Mouse (Mus musculus) right cerebral cortex, postnatal 4 days (tissue): ENCODE measurements around the gene Hdac11.

Experiments used
- DNase-seq: peaks from one replicate; pipeline ENCODE4 v3.0.0-alpha.2; 2022

Hdac11 gene

DNA sequence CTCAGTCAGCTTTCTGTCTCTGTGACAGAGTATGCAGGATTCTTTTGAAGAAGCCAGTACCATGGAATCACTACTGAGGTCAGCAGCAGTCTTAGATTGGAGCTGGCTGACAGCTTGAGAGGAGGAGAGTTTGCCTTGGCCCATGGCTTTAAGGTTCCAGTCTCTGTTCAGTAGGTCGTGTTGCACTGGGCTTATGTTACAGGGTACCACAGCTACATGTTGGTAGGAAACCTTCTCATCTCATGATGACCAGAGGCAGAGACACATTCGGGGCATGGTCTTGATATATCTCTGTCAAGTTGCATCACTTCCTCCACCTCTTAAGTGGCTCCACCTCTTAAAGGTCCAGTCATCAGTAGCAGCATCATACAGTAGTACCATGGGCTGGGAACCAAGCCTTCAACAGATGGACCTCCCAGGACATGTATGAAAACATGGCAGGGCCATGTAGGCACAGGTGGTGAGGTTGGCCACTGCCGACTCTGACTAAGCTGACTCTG, 15.0 kb downstream of the Hdac11 start:
- DNase-seq: no peak

GRCm38 (mm10) chr6:91172381-91172780, 15.9 kb downstream of the Hdac11 start:
- DNase-seq: no peak

- DNase-seq: peak; percentile 74
Observed at GRCm38 (mm10) chr6:91173221-91173880, 16.9 kb downstream of the Hdac11 start.

GRCm38 (mm10) chr6:91174211-91174610, 17.7 kb downstream of the Hdac11 start:
- DNase-seq: no peak

DNA sequence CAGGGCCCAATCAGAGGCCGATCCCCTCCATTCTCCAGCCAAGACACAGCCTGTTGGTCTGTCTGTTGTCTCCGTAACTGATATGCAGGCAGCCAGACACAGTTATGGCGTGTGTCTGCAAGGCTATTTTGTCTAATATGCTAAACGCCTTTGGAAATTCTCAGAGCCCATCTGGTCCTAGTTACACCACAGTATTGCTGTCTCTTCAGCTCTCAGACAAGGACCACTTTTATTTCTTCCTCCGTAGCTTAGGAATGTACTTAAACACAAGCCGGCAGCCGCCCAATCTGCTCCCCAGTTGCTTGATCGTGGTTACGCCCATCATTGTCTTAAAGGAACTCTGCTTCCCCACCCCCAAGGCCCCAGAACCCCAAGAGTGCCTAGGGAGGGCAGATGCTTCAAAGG, 24.3 kb downstream of the Hdac11 start:
- peak; percentile 30 for DNase-seq

DNA sequence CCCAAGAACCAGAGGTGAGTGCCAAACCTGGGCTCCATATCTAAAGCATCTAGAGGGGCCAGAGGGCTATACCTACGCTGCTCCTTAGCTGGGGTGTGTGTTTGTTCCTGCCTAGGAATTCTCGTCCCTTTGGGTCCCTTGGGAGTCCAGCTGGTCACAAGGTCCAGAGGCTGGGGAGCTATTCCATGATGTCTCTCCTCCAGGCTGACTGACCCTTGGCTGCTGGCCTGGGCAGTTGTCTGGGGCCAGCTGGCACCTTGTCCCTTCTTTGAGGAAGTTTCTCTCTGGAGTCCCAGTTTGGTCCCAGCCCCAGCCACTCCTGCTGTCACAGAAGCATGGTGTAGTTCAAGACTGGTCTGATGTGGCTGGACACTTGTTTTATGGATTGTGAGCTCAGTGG, 24.9 kb downstream of the Hdac11 start:
- DNase-seq: peak; percentile 47

DNA sequence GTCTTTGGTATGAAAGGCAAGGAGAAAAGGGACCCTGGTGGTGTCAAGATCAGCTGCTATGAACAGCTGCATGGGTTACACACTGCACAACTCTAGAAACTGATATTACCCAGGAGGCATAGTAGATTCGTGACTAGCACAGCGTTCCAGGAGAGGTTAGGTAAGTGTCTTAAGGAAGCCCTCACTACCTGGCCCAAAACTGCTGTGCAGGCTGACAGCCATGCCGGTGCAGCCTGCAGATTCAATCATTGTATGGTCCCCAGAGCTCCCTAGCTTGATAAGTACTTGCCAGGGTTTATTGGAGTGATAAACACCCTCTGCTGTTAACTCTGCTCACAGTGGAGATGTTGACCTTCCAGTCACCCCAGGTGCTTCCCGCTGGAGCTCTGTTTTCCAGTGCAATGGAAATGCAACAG, 25.6 kb downstream of the Hdac11 start:
- no peak for DNase-seq

- no peak for DNase-seq
Observed at GRCm38 (mm10) chr6:91183041-91183440, 26.6 kb downstream of the Hdac11 start.

DNA sequence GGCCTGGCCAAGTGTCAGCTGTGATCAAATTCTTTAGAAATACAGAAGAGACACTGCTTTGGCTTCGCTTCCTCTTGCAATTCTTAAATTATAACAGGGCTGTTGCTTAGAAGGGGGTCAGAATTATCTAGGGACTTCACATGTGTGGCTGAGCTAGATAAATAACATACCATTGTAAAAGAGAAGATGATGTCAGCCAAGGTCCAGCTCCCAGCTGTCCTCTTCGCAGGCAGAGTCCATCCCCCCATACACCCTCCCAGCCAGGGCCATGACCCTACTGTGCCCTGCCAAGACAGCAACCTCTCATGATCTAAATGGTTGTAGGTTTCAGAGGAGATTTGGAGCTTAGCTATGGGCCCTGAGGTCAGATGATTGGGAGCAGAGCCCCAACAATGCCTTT, 27.5 kb downstream of the Hdac11 start:
- no peak for DNase-seq

DNA sequence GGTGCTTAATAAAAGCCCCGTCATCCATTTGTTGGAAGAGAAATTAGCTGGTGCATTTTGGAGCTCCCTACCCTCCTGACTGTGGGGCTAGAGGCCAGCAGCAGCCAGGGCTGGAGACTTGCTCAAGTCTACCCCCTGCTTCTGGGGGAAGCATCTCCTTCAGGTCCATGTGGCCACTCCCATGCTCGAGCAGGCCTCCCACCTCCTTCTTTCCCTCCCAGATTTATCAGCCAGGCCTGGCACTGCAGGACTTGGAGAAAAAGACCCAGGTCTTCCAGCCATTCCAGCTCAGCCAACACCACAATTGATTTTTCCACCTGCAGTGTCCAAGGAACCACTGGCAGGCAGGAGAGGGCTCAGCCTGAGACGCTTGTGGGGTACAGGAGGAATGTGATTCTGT, 28.3 kb downstream of the Hdac11 start:
- no peak for DNase-seq

DNA sequence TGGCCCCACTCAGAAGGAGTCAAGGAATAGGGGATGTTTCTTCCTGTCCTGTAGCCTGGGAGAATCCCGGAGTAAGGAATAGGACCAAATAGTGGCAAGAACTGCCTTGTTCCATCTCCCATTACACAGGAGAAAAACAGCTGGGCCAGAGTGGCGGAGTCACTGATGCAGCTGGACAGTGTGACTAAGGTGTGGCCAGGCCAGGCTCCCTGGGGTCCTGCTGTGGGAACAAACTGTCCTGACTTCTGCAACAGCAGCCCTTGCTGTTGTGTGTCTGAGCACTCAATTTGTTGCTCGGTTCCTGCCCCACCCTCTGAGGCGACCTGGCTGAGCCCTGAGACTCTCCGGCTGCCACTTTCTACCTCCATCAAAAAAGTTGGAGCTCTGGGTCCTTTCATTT, 29.0 kb downstream of the Hdac11 start:
- DNase-seq: no peak

- DNase-seq: no peak
Observed at GRCm38 (mm10) chr6:91186161-91186931, 29.9 kb downstream of the Hdac11 start.

GRCm38 (mm10) chr6:91186934-91187333, 30.5 kb downstream of the Hdac11 start:
- DNase-seq: no peak

DNA sequence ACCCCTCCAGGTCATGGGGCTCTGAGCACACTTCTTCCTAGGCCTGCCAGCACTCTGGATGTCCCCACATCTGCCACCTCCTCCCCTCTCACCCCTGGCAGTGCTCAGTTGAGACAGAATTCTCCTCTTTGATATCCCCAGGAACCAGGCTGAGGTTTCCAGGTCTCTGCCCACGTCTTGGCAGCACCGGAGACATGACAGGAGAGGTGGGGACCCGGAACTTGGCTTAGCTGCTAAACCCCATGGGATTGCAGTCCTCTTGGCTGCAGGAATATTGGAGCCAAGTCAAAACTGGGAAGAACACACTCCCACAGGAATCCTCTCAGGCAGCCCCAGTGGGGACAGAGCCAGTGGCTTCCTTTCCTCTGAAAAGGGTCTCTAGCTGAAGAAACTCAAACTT, 31.4 kb downstream of the Hdac11 start:
- DNase-seq: no peak

GRCm38 (mm10) chr6:91189971-91190370, 33.5 kb downstream of the Hdac11 start:
- DNase-seq: no peak

DNA sequence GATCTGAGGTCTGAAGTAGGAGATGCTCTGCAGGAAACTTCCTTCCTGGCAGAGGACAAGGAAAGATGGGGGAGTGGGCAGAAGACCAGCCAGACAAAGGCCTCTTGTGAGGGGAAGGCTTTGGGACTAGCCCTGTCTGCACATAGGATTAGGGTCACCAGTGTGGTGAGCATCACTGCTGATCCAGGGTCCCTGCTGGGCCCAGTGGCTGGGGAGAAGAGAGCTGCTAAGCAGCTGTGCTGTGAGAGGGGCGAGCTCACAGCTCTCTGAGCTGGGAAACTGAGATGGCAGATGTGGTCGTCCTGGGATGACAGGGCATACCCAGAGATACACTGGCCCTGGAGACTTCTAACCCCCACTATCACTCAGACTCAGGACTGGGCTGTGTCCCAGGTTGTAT, 35.0 kb downstream of the Hdac11 start:
- DNase-seq: no peak

DNA sequence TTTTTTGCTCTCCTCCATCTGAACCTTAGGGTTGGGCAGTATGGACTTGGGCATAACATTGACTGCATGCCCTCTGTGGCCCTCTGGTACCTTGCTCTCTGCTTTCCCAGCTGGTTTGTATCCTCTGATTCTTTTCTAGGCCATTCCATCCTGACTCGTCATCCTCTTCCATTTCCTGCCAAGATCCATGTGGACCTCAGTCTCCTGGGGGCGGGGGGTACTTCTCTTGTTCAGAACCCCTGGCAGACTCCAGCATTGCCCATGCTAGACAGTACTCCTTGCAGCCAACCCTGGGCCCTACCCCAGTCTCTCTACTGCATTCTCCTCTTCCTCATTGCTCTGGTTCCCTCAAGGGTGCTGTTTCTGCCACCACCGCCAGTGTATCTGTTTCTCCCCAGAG, 36.0 kb downstream of the Hdac11 start:
- DNase-seq: no peak

GRCm38 (mm10) chr6:91192851-91193545, 36.5 kb downstream of the Hdac11 start:
- no peak for DNase-seq

- DNase-seq: no peak
Observed at GRCm38 (mm10) chr6:91198456-91198855, 42.0 kb downstream of the Hdac11 start.

DNA sequence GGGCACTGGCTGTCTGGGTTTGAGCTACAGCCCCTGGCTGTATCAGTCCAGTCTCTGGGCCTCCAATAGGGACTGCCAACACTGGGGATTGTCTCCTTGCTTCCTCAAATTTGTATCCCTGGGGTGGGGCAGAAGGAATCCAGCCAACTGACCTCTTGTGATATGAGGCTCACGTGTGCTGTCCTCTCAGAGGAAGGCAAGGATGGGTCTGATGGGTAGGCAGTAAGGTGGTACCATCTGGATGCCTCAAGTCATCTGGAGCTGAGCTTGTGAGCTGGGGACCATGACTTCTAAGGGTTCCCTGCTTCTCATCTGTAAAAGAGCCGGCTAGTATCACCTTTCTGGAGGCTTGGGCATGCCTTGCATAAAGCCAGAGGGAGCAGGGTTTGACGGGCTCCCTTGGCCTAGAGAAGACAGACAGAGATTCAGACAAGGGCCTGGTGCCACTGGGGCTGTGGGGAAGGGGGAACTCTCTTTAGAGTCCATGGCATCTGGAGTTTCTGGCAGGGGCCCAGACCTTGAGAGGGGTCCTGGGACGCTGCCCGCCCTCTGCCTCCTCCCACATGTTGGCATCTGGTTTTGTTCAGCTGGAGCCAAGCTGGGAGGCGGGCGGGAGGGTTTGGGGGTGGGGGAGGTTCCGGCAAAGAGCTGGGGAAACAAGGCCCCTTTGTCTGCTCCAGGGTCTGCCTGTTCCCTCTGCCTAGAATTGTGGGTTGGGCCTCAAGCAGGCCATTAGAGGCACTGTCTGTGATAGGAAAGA, 44.1 kb downstream of the Hdac11 start:
- peak; percentile 76 for DNase-seq

GRCm38 (mm10) chr6:91201881-91202341, 45.4 kb downstream of the Hdac11 start:
- DNase-seq: no peak

DNA sequence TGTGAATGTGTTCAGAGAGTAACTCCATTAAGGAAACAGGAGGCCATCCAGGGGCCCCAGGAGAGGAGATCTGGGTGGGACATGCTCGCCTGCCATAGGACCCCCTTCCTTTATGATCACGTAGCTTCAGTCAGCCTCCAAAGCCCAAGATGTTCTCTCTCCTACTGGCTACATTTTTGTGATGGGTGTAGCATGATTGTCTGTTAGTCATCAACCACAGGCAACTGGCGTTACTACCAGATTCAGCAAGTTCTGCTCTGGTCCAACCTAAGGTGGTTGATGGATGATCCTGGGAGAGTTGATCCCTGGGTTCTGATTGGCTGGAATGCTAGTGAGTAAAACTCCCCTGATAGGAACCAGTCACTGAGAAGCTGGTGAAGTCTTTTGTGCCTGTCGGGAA, 46.1 kb downstream of the Hdac11 start:
- DNase-seq: no peak

DNA sequence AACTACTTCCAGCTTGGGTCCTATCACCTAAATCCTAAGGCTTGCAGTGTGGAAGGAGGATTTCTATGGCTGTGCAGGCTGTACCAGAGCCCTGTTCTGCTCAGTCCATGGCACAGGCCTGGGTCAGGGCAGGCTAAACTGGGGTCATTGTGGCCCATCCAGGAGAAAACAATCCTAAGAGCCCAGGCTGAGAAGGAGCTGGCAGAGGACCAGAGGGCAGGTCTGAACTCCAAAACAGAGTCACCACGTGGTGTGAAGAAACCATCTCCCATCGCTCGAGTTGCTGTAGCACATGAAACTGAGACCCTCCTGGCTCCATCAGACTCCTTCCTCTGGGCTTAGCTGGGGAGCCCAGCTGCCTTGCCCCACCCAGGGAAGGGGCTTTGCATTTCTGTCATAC, 48.9 kb downstream of the Hdac11 start:
- DNase-seq: no peak
